Mouse (Mus musculus): ENCODE measurements around the gene Tnfrsf11a. TPM values are rescaled to one million over a fixed set of nuclear protein-coding genes. Genes with fewer than 3 reads are reported as not detected.
"Not testable (repeated sequence)": the region's sequence is repeated elsewhere in the genome, so short reads cannot be mapped to it uniquely, and the experiment has no call there.

The Tnfrsf11a gene
- polyA plus RNA-seq, 1 experiment from 2014 or later = 0.35 TPM

DNA sequence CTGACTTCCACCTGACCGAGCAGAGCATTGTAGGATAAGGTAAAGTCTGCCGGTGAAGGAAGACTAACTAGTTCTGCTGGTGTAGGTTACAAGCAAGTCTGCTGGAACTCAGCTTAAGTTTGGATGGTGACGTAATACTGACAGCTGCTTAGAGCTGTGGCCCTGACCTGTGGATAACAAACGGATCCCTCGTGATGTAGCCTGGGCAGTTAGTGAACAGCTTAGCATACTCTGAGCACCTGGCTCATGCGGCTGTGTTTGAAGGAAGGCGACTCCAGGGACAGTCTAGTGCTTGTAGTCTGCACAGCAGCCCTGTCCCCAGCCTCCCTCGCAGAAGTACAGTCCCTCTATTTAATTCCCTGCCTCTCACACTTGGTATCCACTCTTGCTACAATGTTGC lies 14.9 kb upstream of the Tnfrsf11a start:
- H3K36me3 ChIP-seq = no peaks in the 10 kb centered on the region
- WGBS = 76% methylated on average over 8 of the region's 8 CpGs
- DNase-seq (ENCODE audit: low spot score) = no peak

DNA sequence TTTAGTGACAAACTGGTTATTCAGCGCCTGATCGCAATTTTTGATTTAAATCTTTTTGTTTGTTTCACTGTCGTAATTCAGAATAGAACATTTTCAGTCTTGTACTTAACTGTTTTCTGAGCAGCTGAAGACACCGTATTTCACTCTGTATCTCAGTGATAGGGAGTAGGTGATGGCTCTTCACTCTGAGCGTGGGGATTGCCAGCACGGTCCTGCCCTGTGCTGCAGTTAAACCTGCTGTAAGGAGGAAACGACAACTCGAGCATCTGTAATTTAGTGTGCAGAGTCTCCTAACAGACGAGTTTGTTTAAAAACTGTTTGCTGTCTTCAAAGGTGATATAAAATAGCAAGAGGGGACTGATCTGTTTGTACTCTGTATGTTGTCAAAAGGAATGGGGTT lies 14.4 kb upstream of the Tnfrsf11a start:
- H3K4me1 ChIP-seq; H3K27ac ChIP-seq; H3K4me3 ChIP-seq; H3K36me3 ChIP-seq; DNase-seq (ENCODE audit: low spot score); H3K9me3 ChIP-seq; H3K27me3 ChIP-seq (ENCODE audit: insufficient read depth, poor library complexity, severe bottlenecking): not testable (repeated sequence)
- 81% methylated on average over 9 of the region's 9 CpGs for WGBS

More for the DNA sequence above, 14.9 kb upstream of the Tnfrsf11a start:
- H3K27me3 ChIP-seq (ENCODE audit: insufficient read depth, poor library complexity, severe bottlenecking) = no peaks in the 10 kb centered on the region
- H3K4me3 ChIP-seq = no peak overlapping the region
- H3K9me3 ChIP-seq = 0 out of 2 replicates have a peak, but pooled peaks cover 9% of the 10 kb centered on the region
- H3K4me1 ChIP-seq = no peaks in the 10 kb centered on the region
- H3K27ac ChIP-seq = no peak overlapping the region

DNA sequence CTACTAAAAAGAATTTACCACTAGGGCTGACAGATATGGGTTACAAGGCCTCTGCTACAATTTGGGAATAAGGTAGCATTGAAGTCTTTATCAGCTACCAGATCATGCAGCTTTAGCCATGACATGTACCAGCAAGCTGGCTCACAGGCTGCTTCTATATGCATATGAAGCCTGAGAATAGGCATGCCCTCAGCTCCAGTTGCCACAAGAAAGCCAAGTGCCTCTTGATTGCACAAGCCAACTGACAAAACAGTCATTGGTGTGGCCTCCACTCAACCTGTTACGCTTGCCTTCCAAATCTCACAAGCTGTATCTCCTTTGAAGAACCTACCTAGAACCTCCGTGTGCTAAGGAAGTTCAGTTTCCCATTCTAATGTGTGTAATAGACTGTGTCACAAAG lies 12.1 kb upstream of the Tnfrsf11a start:
- Histone ChIP-seq H3K4me3 (no peak overlapping the region), H3K36me3 (no peaks in the 10 kb centered on the region), H3K27me3 (ENCODE audit: insufficient read depth, poor library complexity, severe bottlenecking) (no peaks in the 10 kb centered on the region), H3K4me1 (no peaks in the 10 kb centered on the region), H3K27ac (no peak overlapping the region), H3K9me3 (0 out of 2 replicates have a peak, but pooled peaks cover 4% of the 10 kb centered on the region)
- DNase-seq (ENCODE audit: low spot score) = no peak
- WGBS = 88% methylated on average over 2 of the region's 2 CpGs

DNA sequence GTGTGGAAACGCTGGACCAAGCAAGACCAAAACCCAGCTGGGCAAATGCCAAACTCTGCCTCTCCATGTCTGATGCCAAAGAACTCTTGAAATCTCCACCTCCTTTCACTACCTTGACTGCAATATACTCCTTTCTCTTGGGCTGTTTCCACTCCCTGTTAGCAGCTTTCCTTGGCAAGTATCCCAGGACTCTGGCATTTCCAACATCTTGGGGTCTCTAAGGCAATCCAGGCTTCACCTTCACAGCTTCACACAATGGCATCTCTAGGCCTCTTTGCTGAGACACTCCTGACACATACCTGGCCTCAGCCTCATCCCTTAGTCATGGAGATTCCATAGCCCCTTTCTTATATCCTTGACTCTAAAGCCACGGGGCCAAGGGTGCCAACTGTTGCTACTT lies 9.8 kb upstream of the Tnfrsf11a start:
- DNase-seq (ENCODE audit: low spot score) = no peak
- Histone ChIP-seq H3K4me1 (no peaks in the 10 kb centered on the region), H3K9me3 (no peaks in the 10 kb centered on the region), H3K4me3 (no peak overlapping the region), H3K27me3 (ENCODE audit: insufficient read depth, poor library complexity, severe bottlenecking) (no peaks in the 10 kb centered on the region), H3K36me3 (no peaks in the 10 kb centered on the region), H3K27ac (no peak overlapping the region)
- WGBS = 79% methylated on average over 2 of the region's 2 CpGs

DNA sequence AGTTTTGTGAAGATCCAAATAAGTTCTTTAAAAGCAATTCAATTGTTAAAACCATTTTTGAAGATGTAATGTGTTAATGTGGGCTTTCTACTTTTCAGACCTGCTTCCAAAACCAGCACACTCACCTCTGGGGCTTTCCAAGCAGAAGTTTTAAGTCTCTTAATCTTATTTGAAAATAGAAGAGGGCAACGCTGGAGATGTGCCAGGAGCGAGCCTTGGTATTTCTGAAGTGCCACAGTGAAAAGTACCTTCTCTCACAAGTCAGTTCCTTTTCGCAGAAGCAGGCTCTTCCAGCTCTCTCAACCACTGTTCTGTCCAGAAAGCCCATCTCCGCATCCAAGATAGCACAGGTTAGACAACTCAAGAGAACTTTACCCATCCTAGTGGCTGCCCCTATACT lies 4.1 kb upstream of the Tnfrsf11a start:
- Histone ChIP-seq H3K4me1 (peaks cover 11% of the 10 kb centered on the region), H3K27me3 (ENCODE audit: insufficient read depth, poor library complexity, severe bottlenecking) (peaks cover 31% of the 10 kb centered on the region), H3K9me3 (no peaks in the 10 kb centered on the region), H3K4me3 (no peak overlapping the region), H3K36me3 (no peaks in the 10 kb centered on the region), H3K27ac (no peak overlapping the region)
- no peak for DNase-seq (ENCODE audit: low spot score)
- 89% methylated on average over 4 of the region's 4 CpGs for WGBS

DNA sequence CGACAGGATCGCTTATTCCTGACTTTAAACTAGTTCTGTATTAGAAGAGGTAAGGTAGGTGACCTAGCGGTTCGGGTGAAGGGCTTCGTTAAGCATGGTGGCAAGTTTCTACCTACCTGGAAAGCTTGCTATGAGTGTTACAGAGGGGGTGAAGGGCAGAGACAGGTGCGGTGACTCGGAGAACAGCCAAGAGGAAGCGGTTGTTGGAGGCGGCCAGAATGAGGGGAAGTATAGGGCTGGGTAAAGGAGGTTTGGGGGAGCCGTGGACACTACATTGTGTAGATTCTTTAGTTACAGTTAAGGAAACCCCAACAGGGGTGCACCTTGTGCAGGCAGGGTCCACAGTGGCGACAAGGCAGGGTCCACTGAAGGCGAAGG lies 450 bp upstream of the Tnfrsf11a start:
- WGBS = 38% methylated on average over 12 of the region's 12 CpGs
- Histone ChIP-seq H3K27me3 (ENCODE audit: insufficient read depth, poor library complexity, severe bottlenecking) (peaks cover 43% of the 10 kb centered on the region), H3K9me3 (no peaks in the 10 kb centered on the region), H3K4me3 (peak overlapping the region; percentile 66), H3K36me3 (no peaks in the 10 kb centered on the region), H3K4me1 (peaks cover 14% of the 10 kb centered on the region), H3K27ac (peak overlapping the region; percentile 47; the same call in 1 of the 2 replicates)
- no peak for DNase-seq (ENCODE audit: low spot score)

DNA sequence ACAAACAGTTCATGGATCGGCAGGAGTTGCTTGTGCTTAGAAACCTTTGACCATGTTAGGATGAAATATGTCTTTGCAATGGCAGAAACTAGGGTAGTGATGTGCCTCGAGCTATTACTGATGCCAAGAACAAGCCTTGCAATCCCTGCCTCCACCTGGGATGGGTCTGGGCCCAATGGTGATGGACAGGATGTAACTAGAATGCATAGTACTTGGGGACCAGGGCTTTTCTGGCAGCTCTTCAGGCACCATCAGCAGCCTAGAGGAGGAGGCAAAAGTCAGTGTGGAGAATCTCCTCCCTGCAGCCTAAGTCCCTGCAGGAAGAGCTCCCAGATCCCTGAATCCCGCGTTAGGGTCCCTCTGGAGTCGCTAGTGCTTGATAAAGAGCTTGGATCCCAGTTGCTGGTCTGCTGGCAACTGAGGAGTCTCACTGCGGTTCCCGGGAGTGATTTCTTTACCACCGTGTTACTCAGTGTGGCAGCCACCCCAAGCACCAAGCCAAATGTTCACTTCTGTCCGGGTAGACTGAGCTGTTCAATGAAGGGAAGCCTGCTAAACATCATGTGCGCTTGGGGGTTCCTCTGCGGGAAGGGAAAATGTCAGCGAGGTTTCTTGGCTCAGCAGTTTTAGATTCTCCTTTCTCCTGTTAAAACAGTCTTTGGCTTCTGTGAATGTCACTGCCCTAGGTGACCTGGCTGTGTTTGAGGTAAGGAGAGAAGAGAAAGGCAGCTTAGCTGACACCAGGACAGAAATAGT lies 1.1 kb downstream of the Tnfrsf11a start:
- 32% methylated on average over 12 of the region's 12 CpGs for WGBS
- no peak overlapping the region for H3K27ac ChIP-seq

DNA sequence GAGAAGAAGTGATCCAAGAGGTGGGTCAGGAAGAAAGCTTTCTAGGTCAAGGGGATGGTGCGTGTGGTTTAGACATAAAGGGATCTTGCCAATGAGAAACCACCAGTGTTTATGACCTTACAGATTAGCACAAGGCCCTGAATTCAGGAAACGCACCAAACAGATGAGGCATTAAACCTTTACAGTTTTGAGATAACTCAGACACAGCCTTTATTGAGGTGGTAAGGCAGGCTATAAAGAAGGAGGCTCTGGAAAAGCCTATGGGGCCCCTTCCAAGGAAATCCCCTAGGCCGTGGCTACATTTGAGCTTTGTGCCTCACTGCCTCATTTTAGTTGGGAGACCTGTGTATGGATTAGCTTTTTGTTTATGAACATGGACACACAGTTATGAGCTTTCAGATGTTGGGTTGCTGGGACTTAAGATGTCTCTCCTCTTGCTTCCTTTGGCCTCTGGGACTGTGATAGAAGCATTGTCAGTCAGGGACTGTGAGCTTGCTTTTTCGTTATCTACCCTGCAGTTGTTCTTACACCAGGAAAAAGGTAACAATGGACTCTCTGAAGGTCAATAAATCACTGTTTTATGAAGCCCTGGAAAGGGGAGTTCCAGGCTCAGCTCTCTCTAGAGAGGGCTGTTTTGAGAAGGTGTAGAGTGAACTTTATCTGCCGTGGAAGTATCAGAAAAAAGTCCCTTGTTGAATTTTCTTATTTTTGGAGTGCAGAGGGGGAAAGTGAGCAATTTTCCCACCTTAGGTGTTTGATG lies 3.9 kb downstream of the Tnfrsf11a start:
- H3K9me3 ChIP-seq = no peaks in the 10 kb centered on the region
- 67% methylated on average over 5 of the region's 5 CpGs for WGBS
- no peak overlapping the region for H3K4me3 ChIP-seq
- H3K4me1 ChIP-seq = peaks cover 17% of the 10 kb centered on the region
- H3K27ac ChIP-seq = no peak overlapping the region
- DNase-seq (ENCODE audit: low spot score) = no peak
- H3K36me3 ChIP-seq = no peaks in the 10 kb centered on the region
- peaks cover 32% of the 10 kb centered on the region for H3K27me3 ChIP-seq (ENCODE audit: insufficient read depth, poor library complexity, severe bottlenecking)

More for the DNA sequence above, 1.1 kb downstream of the Tnfrsf11a start:
- DNase-seq (ENCODE audit: low spot score) = no peak
- Histone ChIP-seq H3K9me3 (no peaks in the 10 kb centered on the region), H3K4me1 (peaks cover 17% of the 10 kb centered on the region), H3K27me3 (ENCODE audit: insufficient read depth, poor library complexity, severe bottlenecking) (peaks cover 43% of the 10 kb centered on the region), H3K4me3 (peak overlapping the region; percentile 22; the same call in 1 of the 2 replicates), H3K36me3 (no peaks in the 10 kb centered on the region)

DNA sequence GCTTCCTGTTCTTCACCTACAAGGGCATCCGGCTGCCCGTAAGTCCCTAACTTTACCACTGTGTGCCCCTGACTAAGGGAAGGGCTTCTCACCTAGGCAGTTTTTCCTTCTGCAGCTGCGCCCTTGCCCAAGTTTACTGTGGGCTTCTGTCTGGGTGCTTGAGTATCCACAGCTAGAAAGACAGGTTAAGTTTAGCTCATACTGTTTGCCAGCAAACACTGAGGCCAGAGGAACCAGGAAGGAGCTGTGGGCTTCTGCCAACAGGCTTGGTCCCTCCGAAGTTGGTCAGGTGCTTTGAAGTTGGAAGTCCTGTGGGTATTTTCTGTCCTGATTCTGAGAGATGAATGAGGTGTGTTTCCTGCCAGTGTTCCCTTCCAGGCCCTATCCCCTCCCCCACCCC lies 4.6 kb downstream of the Tnfrsf11a start:
- no peaks in the 10 kb centered on the region for H3K9me3 ChIP-seq
- 75% methylated on average over 4 of the region's 4 CpGs for WGBS

DNA sequence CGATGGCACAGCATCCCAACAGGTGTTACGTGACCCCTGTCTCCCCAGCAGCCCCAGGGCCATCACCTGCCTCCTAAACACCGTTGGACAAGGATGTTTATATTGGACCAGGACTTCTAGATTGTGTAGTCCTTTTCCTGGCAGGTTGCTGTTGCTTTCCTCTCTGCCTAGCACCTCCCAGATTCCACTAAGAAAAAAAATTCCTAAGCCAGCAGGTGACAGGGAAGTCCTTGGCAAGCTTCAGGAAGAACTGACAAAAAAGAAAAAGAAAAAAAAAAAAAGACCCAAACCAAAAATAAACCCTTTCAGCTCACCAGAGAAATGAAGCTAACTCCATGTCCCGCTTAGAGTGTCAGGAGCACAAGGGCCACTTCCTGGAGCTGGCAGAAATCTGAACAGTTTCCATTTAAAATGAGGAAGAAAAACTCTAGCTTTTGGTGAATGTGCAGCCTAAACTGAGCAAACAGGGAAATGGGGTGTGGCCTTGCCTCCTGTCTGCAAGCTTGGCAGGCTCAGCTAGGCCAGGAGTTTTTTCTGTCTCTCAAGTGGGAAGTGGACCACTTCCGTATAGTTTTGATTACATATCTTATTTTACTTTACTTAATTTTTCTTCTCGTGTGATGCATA lies 6.3 kb downstream of the Tnfrsf11a start:
- no peaks in the 10 kb centered on the region for H3K9me3 ChIP-seq
- DNase-seq (ENCODE audit: low spot score) = no peak
- peaks cover 8% of the 10 kb centered on the region for H3K27me3 ChIP-seq (ENCODE audit: insufficient read depth, poor library complexity, severe bottlenecking)
- no peak overlapping the region for H3K27ac ChIP-seq
- no peaks in the 10 kb centered on the region for H3K36me3 ChIP-seq
- 67% methylated on average over 6 of the region's 6 CpGs for WGBS
- H3K4me3 ChIP-seq = no peak overlapping the region
- peaks cover 6% of the 10 kb centered on the region; the same call in 1 of the 2 replicates for H3K4me1 ChIP-seq

More for the DNA sequence above, 4.6 kb downstream of the Tnfrsf11a start:
- Histone ChIP-seq H3K4me1 (peaks cover 14% of the 10 kb centered on the region), H3K4me3 (no peak overlapping the region), H3K36me3 (no peaks in the 10 kb centered on the region), H3K27ac (no peak overlapping the region), H3K27me3 (ENCODE audit: insufficient read depth, poor library complexity, severe bottlenecking) (peaks cover 25% of the 10 kb centered on the region)
- DNase-seq (ENCODE audit: low spot score) = no peak

DNA sequence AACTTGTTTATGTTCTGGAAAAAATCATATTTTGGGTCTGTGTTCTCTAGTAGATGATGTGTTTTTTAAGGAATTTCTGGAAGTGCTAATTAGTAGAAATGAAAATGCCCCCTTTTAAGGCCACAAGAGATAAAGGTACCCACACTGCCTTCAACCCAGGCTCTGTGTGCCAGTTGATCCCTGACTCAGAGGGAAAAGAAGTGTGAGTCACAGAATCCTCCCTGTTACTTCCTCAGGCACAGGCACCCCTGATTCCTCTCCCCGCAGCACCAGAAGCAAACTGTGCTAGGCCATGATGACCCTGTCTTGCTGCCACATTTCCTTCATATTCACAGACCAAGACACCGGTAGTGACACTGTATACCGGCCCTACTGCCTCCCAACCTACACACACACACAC lies 9.6 kb downstream of the Tnfrsf11a start:
- WGBS = 81% methylated on average over 3 of the region's 3 CpGs
- H3K27ac ChIP-seq = no peak overlapping the region
- no peak overlapping the region for H3K4me3 ChIP-seq
- H3K4me1 ChIP-seq = 0 out of 2 replicates have a peak, but pooled peaks cover 2% of the 10 kb centered on the region
- H3K9me3 ChIP-seq = no peaks in the 10 kb centered on the region
- no peaks in the 10 kb centered on the region for H3K27me3 ChIP-seq (ENCODE audit: insufficient read depth, poor library complexity, severe bottlenecking)
- no peaks in the 10 kb centered on the region for H3K36me3 ChIP-seq
- DNase-seq (ENCODE audit: low spot score) = no peak

DNA sequence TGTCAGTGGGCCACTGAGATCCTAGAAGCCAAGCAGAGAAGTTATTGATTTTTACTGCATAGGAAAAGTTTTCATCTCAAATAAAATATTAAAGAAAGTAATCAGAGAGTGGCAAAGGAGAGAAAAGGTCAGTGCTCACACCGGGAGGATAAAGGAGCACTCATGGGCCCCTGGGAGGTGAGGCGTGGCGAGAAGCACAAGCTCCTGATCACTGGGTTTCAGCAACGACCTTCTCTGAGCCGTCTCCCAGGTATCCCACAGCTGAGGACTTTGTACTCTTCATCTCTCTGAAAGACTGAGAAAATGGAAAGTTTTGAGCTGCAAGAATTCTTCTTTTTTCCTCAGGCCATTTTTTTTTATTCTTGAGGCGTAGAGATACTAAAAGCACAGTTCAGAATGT lies 14.2 kb downstream of the Tnfrsf11a start:
- DNase-seq (ENCODE audit: low spot score) = no peak
- Histone ChIP-seq H3K27me3 (ENCODE audit: insufficient read depth, poor library complexity, severe bottlenecking) (no peaks in the 10 kb centered on the region), H3K27ac (no peak overlapping the region), H3K36me3 (no peaks in the 10 kb centered on the region), H3K4me3 (no peak overlapping the region), H3K9me3 (no peaks in the 10 kb centered on the region), H3K4me1 (no peaks in the 10 kb centered on the region)
- WGBS = 79% methylated on average over 6 of the region's 6 CpGs

DNA sequence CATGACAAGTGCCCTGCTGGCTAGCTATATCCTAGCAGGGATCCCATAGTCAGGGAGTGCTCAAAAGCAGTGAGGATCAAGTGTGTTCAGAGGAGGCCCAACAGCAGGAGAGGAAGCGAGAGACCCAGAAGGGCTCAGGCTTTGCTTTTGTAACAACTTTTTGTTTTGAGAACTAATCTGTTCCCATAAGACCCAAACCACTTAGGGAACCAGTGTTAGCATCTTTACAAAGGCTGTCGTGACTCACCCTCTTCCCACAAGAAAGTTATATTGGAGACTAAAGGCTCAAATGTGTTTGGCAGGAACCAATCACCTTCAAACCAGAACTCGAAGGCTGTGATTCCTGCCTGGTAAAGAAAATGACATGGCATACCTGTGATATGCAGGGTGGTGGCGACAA lies 15.2 kb downstream of the Tnfrsf11a start:
- Histone ChIP-seq H3K27ac (no peak overlapping the region), H3K9me3 (no peaks in the 10 kb centered on the region), H3K27me3 (ENCODE audit: insufficient read depth, poor library complexity, severe bottlenecking) (no peaks in the 10 kb centered on the region), H3K4me1 (no peaks in the 10 kb centered on the region), H3K4me3 (no peak overlapping the region), H3K36me3 (no peaks in the 10 kb centered on the region)
- DNase-seq (ENCODE audit: low spot score) = no peak
- WGBS = 74% methylated on average over 4 of the region's 4 CpGs
